Mouse (Mus musculus) embryo, embryonic 9.5 days (tissue): ENCODE measurements around the gene Mmp23.
"Not testable (repeated sequence)": the region's sequence is repeated elsewhere in the genome, so short reads cannot be mapped to it uniquely, and the experiment has no call there.

Experiments
- DNase-seq: peaks from one replicate; pipeline ENCODE4 v3.0.0-alpha.2; 2017; ENCODE audit errors: extremely low spot score

Gene Mmp23

DNA sequence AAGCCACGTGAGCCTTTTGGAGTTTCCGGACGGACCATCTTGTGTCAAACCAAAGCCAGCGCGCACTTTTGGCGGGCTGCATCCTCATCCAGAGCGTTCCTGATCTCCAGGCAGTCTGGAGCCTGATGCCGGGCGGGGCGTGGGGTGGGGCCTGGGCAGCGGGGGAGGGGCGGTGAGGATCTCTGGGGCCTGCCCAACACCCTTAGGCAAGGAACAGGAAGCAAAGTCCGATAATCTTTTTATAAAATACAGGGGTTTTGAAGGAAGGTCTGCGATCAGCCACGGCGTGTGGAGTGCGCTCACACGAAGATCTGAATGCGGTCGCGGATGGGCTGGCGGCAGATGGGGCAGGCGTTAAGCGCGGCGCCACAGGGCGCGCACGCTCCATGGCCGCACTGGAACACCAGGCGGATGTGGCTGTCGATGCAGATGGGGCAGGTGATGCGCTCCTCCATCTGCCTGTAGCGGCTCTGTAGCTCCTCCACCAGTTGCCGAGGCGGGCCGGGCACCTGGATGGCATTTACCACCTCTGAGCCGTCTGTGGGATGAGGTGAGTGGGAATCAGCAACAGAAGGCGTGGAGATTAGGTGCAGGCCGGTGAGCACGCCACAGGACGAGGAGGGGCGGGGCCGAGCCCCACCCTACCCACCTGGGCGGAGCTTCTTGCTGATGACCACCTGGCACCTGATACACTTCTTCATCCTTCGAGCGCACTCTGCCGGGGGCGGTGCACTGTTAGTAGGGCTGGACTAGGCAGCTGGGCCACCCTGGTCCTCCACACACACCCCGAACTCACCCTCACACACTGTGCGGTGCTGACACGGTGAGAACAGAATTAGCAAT, 1.5 kb upstream of the Mmp23 start:
- DNase-seq = peak; percentile 76

GRCm38 (mm10) chr4:155654183-155654455, 935 bp upstream of the Mmp23 start:
- DNase-seq = no peak

DNA sequence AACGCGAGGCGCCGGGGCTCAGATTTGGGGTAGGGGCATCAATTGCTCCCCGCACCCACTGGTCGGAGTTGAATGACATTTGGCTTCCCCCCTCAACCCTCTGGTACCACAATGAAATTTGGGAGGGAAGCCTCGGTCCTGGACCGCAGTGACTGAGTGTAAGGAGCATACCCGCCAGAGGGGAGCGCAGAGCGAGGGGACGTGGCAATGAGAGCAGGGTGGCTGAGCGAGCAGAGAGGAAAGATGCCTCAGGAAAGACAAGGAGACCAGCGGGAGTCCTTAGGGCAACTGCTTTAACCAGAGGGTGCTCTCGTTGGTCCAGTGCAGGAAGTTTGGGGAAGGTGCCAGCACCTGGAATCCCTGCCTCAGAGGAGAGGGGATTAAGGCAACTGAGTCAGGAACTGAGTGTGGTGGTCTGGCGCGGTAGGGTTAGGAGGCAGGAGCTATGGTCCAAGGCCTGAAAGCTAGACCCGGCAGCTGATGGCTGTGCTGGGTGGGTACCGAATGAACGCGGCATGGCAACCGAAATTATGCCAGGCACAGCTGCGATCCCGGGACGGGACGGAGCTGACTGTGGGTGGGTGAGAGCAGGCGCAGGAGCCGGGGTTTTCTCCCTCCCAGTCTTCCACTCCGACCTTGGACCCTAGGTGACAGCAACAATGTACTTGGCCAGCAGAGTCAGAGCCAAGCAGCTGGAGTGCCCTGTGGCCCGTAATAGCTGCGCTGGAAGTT, 433 bp upstream of the Mmp23 start:
- peak; percentile 60 for DNase-seq

- DNase-seq = peak; percentile 9
Observed at GRCm38 (mm10) chr4:155652283-155653085, 700 bp downstream of the Mmp23 start.

DNA sequence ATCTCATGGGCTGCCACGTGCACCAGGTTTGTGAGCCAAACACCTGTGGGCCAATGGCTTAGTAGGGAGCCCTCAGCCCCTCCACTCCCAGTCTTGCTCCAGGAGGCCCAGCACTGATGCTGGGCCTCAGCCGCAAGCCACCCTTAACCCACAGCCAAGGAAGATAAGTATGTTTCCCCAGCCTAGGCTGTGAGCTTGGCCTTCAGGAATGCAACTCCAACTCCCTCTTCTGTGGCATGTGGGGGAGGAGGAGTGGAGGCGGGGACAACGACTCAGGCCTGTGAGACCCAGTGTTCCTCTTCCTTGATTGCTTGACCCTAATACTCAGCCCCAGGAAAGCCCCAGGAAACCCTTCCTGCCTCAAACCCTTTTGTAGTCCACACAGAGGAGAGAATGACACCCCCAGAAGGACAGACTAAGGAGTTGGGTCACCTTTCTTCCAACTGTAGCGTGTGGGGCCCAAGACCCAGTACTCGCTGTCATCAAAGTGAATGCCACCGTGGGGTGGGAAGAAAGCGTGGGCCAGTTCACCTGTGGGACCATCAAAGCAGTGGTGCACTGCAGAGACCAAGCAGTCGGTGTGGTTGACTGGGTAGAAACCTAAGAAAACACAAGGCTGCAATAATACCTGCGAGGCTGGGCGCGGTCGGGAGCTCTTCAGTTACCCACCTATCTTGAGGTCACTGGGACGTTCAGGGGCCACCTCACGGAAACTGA, 1.5 kb downstream of the Mmp23 start:
- peak; percentile 11 for DNase-seq

DNA sequence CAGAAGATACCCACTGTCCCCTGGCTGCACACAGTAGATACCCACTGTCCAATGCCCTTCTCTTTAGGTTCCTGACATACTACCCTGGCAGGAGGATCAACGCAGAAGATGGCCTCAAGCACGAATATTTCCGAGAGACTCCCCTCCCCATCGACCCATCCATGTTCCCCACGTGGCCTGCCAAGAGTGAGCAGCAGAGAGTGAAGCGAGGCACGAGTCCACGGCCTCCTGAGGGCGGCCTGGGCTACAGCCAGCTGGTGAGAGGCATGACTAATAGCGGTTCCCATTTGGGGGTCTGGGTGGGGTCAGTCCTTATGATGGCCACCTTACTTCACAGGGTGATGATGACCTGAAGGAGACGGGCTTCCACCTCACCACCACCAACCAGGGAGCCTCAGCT, 3.8 kb downstream of the Mmp23 start:
- no peak for DNase-seq

- no peak for DNase-seq
Observed at GRCm38 (mm10) chr4:155645721-155646120, 7.5 kb downstream of the Mmp23 start.

DNA sequence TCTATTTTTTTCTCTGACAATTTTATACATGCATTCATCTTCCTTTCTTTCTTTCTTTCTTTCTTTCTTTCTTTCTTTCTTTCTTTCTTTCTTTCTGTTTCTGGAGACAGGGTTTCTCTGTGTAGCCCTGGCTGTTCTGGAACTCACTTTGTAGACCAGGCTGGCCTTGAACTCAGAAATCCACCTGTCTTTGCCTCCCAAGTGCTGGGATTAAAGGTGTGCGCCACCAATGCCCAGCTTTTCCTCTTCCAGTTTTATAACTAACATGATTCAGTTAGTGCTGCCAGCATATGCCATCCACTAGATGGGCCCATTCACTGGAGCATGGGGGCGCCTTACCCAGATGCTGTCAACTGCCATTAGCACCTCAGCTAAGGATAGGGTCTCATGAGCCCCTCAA, 7.9 kb downstream of the Mmp23 start, which contains the start of gene Gm10563:
Gene Gm10563 (minus strand): TSS at position 101 of the 400 bp plus-strand sequence.
- not testable (repeated sequence) for DNase-seq

GRCm38 (mm10) chr4:155643531-155643930, 9.7 kb downstream of the Mmp23 start:
- DNase-seq = no peak

GRCm38 (mm10) chr4:155635766-155636499, 17.3 kb downstream of the Mmp23 start:
- no peak for DNase-seq

DNA sequence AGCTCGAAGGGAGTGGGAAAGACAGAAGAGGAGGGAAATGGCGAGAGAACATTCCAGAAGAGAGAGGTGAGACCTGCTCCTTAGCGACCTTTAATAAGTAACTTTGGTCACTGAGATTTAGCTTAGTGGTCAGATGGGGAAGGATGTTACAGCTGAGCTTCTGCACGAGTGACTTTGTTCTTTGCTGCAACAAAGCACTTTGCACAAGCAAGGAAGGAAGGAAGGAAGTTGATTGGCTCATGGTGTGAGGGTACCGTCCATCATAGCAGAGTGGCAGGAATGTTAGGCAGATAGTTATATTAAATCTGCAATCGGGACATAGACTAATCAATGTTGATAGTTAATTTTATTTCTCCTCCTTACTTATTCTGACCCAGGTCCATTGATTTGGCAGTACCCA, 22.9 kb downstream of the Mmp23 start:
- DNase-seq = no peak

GRCm38 (mm10) chr4:155624338-155625291, 28.6 kb downstream of the Mmp23 start, which contains the start of gene Cdk11b:
TSS of gene Cdk11b (plus strand) at chr4:155624854.
- DNase-seq = peak; percentile 94

GRCm38 (mm10) chr4:155618321-155618720, 34.9 kb downstream of the Mmp23 start:
- no peak for DNase-seq

GRCm38 (mm10) chr4:155613264-155613663, 39.9 kb downstream of the Mmp23 start:
- no peak for DNase-seq

- DNase-seq = no peak
Observed at GRCm38 (mm10) chr4:155611860-155612259, 41.3 kb downstream of the Mmp23 start.

- no peak for DNase-seq
Observed at GRCm38 (mm10) chr4:155606825-155607224, 46.4 kb downstream of the Mmp23 start.

DNA sequence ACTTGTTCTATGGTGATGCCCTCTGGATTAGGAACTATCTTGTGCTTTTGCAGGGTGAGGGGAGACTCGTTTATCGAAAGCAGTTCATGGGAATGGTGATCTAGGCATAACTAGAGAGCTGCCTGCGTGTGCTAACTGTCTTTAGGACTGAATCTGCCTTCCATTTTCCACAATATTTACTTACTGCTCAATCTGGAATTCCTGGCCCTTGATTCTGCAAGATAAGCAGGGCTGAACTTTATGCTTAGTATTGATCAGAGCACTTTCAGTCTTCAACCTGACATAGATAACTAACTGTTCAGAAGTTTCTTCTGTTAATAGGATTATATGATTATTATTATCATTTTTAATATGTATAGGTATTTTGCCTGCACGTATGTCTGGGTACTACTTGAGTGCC, 48.1 kb downstream of the Mmp23 start:
- no peak for DNase-seq

- no peak for DNase-seq
Observed at GRCm38 (mm10) chr4:155603801-155604200, 49.4 kb downstream of the Mmp23 start.

DNA sequence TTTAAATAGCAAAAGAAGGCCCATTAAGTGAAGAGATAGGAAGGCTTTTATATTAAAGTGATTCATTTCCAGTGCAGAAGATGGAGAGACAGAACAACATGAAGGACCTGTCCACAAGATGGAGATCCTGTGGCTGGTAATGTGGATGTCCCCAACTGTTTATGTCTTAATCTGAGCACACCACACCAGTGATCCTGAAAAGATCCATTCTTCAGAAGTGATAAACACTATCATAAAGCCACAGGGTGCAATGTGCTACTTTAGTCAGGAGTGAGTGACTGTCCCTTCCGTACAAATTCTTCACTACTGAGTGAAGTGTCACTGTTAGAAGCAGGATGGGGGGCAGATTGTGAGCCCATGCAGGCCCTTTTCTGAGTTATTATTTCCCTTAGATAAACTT, 50.4 kb downstream of the Mmp23 start:
- DNase-seq = no peak

GRCm38 (mm10) chr4:155601997-155602456, 51.2 kb downstream of the Mmp23 start:
- no peak for DNase-seq
